Mouse (Mus musculus): ENCODE measurements at regions not wholly inside any gene's neighbourhood (a gene's known extent, or its start where the extent isn't known, plus 50 kb on each side); places are given as distances from the start of the nearest gene placed in this dataset.
"Not testable (repeated sequence)": the region's sequence is repeated elsewhere in the genome, so short reads cannot be mapped to it uniquely, and the experiment has no call there.

- not testable (repeated sequence) for DNase-seq
These were observed 325.0 kb downstream of the Phf3 start for GRCm38 (mm10) chr1:30548761-30549160.

- no peak for DNase-seq
These were observed 333.5 kb downstream of the Phf3 start for GRCm38 (mm10) chr1:30540088-30540698.

GRCm38 (mm10) chr1:30536989-30537975 lies 336.4 kb downstream of the Phf3 start:
- DNase-seq = no peak

DNA sequence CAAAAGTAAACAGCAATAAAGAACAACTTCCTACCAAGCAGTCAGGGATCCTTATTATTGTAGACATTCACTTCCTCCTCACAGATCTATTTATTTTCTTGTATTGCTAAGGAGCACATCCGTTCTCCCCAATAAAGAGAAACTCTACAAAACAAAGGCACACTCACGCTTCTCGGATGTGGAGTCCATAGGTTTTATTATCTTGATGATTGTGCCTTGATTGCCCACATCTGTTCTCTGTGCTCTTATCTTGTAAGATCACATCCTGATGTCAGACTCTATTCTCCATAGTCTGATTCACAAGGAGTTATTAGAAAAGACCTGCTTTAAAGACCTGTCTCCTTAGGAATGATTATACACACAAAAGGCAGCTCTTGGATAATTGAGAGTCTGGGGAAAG lies 356.4 kb downstream of the Phf3 start:
- DNase-seq = no peak

DNA sequence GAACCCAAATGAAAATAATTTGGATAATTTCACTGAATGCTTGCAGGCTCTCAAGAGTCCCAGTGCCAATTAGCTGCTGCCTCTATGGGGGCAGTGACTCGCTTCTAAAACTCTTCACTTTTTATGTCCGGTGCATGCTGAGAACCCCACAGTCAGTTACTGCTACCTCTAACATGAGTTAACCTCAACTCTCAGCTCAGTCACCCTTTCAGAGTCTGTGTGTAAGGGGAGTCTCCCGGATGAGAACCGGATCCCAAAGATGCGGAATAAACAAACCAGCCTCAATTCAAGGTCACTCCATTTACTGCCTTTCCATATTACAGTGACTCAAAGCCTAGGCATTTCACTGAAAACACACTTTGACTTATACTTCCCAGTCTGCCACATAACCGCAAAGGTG lies 357.9 kb downstream of the Phf3 start:
- no peak for DNase-seq

DNA sequence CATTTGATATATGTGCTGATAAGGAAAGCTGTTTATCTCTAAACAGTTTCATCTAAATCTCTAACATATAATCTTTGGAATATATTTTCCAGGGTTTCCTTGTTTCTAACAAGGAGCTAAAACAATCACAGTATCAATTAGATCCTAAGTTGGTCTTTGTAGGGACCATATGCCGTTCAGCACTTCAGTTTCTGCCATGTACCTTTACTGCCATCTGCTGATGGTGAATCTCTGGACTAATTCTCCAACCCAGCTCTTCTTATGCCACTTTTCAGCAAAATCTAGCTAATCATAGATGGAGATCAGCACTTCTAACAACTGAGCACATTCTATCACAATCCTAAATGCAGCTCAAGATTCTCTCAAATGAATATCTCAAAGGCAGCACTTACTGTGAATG lies 370.5 kb downstream of the Phf3 start:
- no peak for DNase-seq

- no peak for DNase-seq
These were observed 413.3 kb downstream of the Phf3 start for GRCm38 (mm10) chr1:30460295-30460958.

GRCm38 (mm10) chr1:30437964-30438363 lies 435.8 kb downstream of the Phf3 start:
- no peak for DNase-seq

DNA sequence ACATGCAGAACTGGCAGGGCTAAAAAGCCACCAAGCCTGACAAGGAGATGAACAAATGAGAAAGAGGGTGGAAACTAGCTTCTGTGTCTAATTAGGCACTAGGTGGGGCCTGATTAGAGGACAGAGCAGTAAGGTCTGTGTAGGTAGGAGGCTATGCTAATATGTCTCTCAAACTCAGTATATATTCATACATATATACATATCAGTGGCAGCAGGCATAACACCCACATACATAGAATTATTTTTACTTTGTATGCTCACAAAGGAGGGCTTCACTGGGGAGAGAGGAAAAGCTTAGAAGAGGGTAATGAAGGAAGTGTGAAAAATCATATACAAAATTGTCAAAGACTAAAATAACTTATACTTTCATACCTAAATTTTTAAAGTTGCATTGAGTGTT lies 457.1 kb downstream of the Phf3 start:
- DNase-seq = no peak

DNA sequence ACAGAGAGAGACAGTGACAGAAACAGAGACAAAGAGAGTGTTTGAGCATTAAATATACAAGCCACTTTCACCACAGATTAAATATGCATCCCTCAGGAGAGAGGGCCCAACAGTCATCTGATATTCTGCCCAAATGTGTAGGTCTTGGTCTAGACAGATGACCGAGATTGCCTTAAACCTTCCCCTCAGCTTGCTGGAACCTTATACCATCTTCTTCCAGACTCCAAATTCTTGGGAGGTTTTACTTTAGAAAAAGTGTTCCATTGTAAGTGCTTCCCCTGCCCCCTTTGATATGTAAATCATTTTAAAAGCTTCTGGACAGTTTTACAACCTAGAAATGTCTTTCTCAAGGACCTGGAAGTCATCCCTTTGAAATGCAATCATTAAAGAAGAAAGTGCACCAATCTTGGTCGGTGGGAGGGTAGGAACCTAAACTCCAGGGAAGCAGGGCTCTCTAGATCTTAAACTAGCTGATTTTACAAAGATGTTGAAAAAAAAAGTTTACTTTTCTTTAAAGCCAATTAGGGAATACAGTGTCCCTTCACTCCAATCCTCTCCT lies 458.8 kb downstream of the Phf3 start:
- DNase-seq = no peak
